Mouse (Mus musculus): ENCODE measurements around the gene Phf21a. TPM values are rescaled to one million over a fixed set of nuclear protein-coding genes. Genes with fewer than 3 reads are reported as not detected.

Phf21a gene
- polyA plus RNA-seq, 1 experiment from 2014 or later, result 21.5 TPM

GRCm38 (mm10) chr2:92266100-92266617 is 173.2 kb downstream of the Phf21a start:
- 71% methylated on average over 9 of the region's 9 CpGs for WGBS
- no peaks in the 10 kb centered on the region for H3K4me1 ChIP-seq (replicated peaks)
- H3K4me3 ChIP-seq, result no peak overlapping the region
- no peak for ATAC-seq (ENCODE audit: insufficient number of reproducible peaks, low FRiP score)
- H3K27ac ChIP-seq (ENCODE audit: poor library complexity, severe bottlenecking), result no peak overlapping the region
- no peak overlapping the region for H3K4me2 ChIP-seq
- H3K9me3 ChIP-seq (replicated peaks), result no peaks in the 10 kb centered on the region
- H3K36me3 ChIP-seq, result peaks cover 4% of the 10 kb centered on the region; the same call in 1 of the 2 replicates
- H3K9ac ChIP-seq, result no peak overlapping the region
- H3K27me3 ChIP-seq (replicated peaks), result no peaks in the 10 kb centered on the region

GRCm38 (mm10) chr2:92269227-92269626 is 176.3 kb downstream of the Phf21a start:
- 75% methylated on average over 5 of the region's 5 CpGs for WGBS
- Histone ChIP-seq H3K27ac (ENCODE audit: poor library complexity, severe bottlenecking) (no peak overlapping the region), H3K36me3 (peaks cover 4% of the 10 kb centered on the region; the same call in 1 of the 2 replicates), H3K4me3 (no peak overlapping the region), H3K4me1 (replicated peaks) (peaks cover 13% of the 10 kb centered on the region), H3K9ac (no peak overlapping the region), H3K9me3 (replicated peaks) (no peaks in the 10 kb centered on the region), H3K27me3 (replicated peaks) (no peaks in the 10 kb centered on the region), H3K4me2 (no peak overlapping the region)
- no peak for ATAC-seq (ENCODE audit: insufficient number of reproducible peaks, low FRiP score)

- Histone ChIP-seq H3K27me3 (replicated peaks) (no peaks in the 10 kb centered on the region), H3K4me1 (replicated peaks) (peaks cover 13% of the 10 kb centered on the region), H3K4me2 (no peak overlapping the region), H3K36me3 (peaks cover 4% of the 10 kb centered on the region; the same call in 1 of the 2 replicates), H3K9ac (no peak overlapping the region), H3K27ac (ENCODE audit: poor library complexity, severe bottlenecking) (no peak overlapping the region), H3K9me3 (replicated peaks) (no peaks in the 10 kb centered on the region), H3K4me3 (no peak overlapping the region)
- no peak for ATAC-seq (ENCODE audit: insufficient number of reproducible peaks, low FRiP score)
- WGBS, result 23% methylated on average over 2 of the region's 2 CpGs
These were observed 179.6 kb downstream of the Phf21a start for GRCm38 (mm10) chr2:92272510-92272909.

- no peaks in the 10 kb centered on the region for H3K27me3 ChIP-seq (replicated peaks)
- H3K4me3 ChIP-seq, result no peak overlapping the region
- peaks cover 16% of the 10 kb centered on the region for H3K4me1 ChIP-seq (replicated peaks)
- ATAC-seq (ENCODE audit: insufficient number of reproducible peaks, low FRiP score), result no peak
- WGBS, result 74% methylated on average over 6 of the region's 6 CpGs
- no peaks in the 10 kb centered on the region for H3K9me3 ChIP-seq (replicated peaks)
- no peak overlapping the region for H3K27ac ChIP-seq (ENCODE audit: poor library complexity, severe bottlenecking)
- H3K9ac ChIP-seq, result no peak overlapping the region
- peaks cover 4% of the 10 kb centered on the region; the same call in 1 of the 2 replicates for H3K36me3 ChIP-seq
- H3K4me2 ChIP-seq, result no peak overlapping the region
These were observed 180.3 kb downstream of the Phf21a start for GRCm38 (mm10) chr2:92273101-92273801.

GRCm38 (mm10) chr2:92273802-92274183 is 180.9 kb downstream of the Phf21a start:
- ATAC-seq (ENCODE audit: insufficient number of reproducible peaks, low FRiP score), result no peak
- Histone ChIP-seq H3K27ac (ENCODE audit: poor library complexity, severe bottlenecking) (no peak overlapping the region), H3K9me3 (replicated peaks) (no peaks in the 10 kb centered on the region), H3K27me3 (replicated peaks) (no peaks in the 10 kb centered on the region), H3K4me1 (replicated peaks) (peaks cover 20% of the 10 kb centered on the region), H3K36me3 (peaks cover 4% of the 10 kb centered on the region; the same call in 1 of the 2 replicates), H3K9ac (no peak overlapping the region), H3K4me3 (no peak overlapping the region), H3K4me2 (no peak overlapping the region)
- WGBS, result 83% methylated on average over 4 of the region's 4 CpGs

- H3K9ac ChIP-seq, result no peak overlapping the region
- no peak overlapping the region for H3K4me2 ChIP-seq
- no peaks in the 10 kb centered on the region for H3K9me3 ChIP-seq (replicated peaks)
- WGBS, result 66% methylated on average over 3 of the region's 3 CpGs
- H3K27ac ChIP-seq (ENCODE audit: poor library complexity, severe bottlenecking), result no peak overlapping the region
- H3K4me3 ChIP-seq, result no peak overlapping the region
- H3K4me1 ChIP-seq (replicated peaks), result peaks cover 18% of the 10 kb centered on the region
- no peak for ATAC-seq (ENCODE audit: insufficient number of reproducible peaks, low FRiP score)
- no peaks in the 10 kb centered on the region for H3K27me3 ChIP-seq (replicated peaks)
- no peaks in the 10 kb centered on the region for H3K36me3 ChIP-seq
These were observed 184.9 kb downstream of the Phf21a start for GRCm38 (mm10) chr2:92277787-92278186.

- 79% methylated on average over 7 of the region's 7 CpGs for WGBS
- no peak for ATAC-seq (ENCODE audit: insufficient number of reproducible peaks, low FRiP score)
- H3K27ac ChIP-seq (ENCODE audit: poor library complexity, severe bottlenecking), result no peak overlapping the region
- no peaks in the 10 kb centered on the region for H3K9me3 ChIP-seq (replicated peaks)
- no peak overlapping the region for H3K4me2 ChIP-seq
- H3K27me3 ChIP-seq (replicated peaks), result no peaks in the 10 kb centered on the region
- H3K4me1 ChIP-seq (replicated peaks), result peaks cover 9% of the 10 kb centered on the region
- no peaks in the 10 kb centered on the region for H3K36me3 ChIP-seq
- 0 out of 2 replicates have a peak overlapping the region, but pooled peaks have one; percentile 24 for H3K9ac ChIP-seq
- no peak overlapping the region for H3K4me3 ChIP-seq
These were observed 185.7 kb downstream of the Phf21a start for GRCm38 (mm10) chr2:92278663-92279062.

GRCm38 (mm10) chr2:92279398-92279797 is 186.5 kb downstream of the Phf21a start:
- Histone ChIP-seq H3K9ac (no peak overlapping the region), H3K4me2 (no peak overlapping the region), H3K9me3 (replicated peaks) (no peaks in the 10 kb centered on the region), H3K27me3 (replicated peaks) (no peaks in the 10 kb centered on the region), H3K27ac (ENCODE audit: poor library complexity, severe bottlenecking) (no peak overlapping the region), H3K36me3 (peaks cover 1% of the 10 kb centered on the region; the same call in 1 of the 2 replicates), H3K4me1 (replicated peaks) (peaks cover 9% of the 10 kb centered on the region; the same call in 1 of the 2 replicates), H3K4me3 (no peak overlapping the region)
- ATAC-seq (ENCODE audit: insufficient number of reproducible peaks, low FRiP score), result no peak
- WGBS, result 82% methylated on average over 6 of the region's 6 CpGs

GRCm38 (mm10) chr2:92285597-92285996 is 192.7 kb downstream of the Phf21a start:
- H3K4me1 ChIP-seq (replicated peaks), result peaks cover 5% of the 10 kb centered on the region; the same call in 1 of the 2 replicates
- H3K36me3 ChIP-seq, result peaks cover 8% of the 10 kb centered on the region; the same call in 1 of the 2 replicates
- H3K27me3 ChIP-seq (replicated peaks), result no peaks in the 10 kb centered on the region
- H3K9me3 ChIP-seq (replicated peaks), result no peaks in the 10 kb centered on the region
- no peak overlapping the region for H3K4me3 ChIP-seq
- ATAC-seq (ENCODE audit: insufficient number of reproducible peaks, low FRiP score), result no peak
- no peak overlapping the region for H3K4me2 ChIP-seq
- WGBS, result 64% methylated on average over 5 of the region's 5 CpGs
- H3K9ac ChIP-seq, result no peak overlapping the region
- H3K27ac ChIP-seq (ENCODE audit: poor library complexity, severe bottlenecking), result no peak overlapping the region

- Histone ChIP-seq H3K27ac (ENCODE audit: poor library complexity, severe bottlenecking) (no peak overlapping the region), H3K9ac (no peak overlapping the region), H3K9me3 (replicated peaks) (no peaks in the 10 kb centered on the region), H3K4me3 (no peak overlapping the region), H3K4me2 (no peak overlapping the region), H3K27me3 (replicated peaks) (no peaks in the 10 kb centered on the region), H3K36me3 (peaks cover 7% of the 10 kb centered on the region; the same call in 1 of the 2 replicates), H3K4me1 (replicated peaks) (peaks cover 15% of the 10 kb centered on the region)
- no peak for ATAC-seq (ENCODE audit: insufficient number of reproducible peaks, low FRiP score)
- WGBS, result 75% methylated on average over 3 of the region's 3 CpGs
These were observed 196.4 kb downstream of the Phf21a start for GRCm38 (mm10) chr2:92289335-92289734.

- ATAC-seq (ENCODE audit: insufficient number of reproducible peaks, low FRiP score), result no peak
- H3K9ac ChIP-seq, result no peak overlapping the region
- H3K27ac ChIP-seq (ENCODE audit: poor library complexity, severe bottlenecking), result no peak overlapping the region
- no peaks in the 10 kb centered on the region for H3K9me3 ChIP-seq (replicated peaks)
- H3K36me3 ChIP-seq, result no peaks in the 10 kb centered on the region
- WGBS, result 82% methylated on average over 3 of the region's 3 CpGs
- H3K4me2 ChIP-seq, result no peak overlapping the region
- no peaks in the 10 kb centered on the region for H3K27me3 ChIP-seq (replicated peaks)
- peaks cover 15% of the 10 kb centered on the region for H3K4me1 ChIP-seq (replicated peaks)
- H3K4me3 ChIP-seq, result no peak overlapping the region
These were observed 198.6 kb downstream of the Phf21a start for GRCm38 (mm10) chr2:92291526-92291925.
